Mouse (Mus musculus) cerebellum, adult 8-10 months (tissue): Measurements from ENCODE around the gene Clstn3.
"Not testable (repeated sequence)": the region's sequence is repeated elsewhere in the genome, so short reads cannot be mapped to it uniquely, and the experiment has no call there.

ENCODE experiments used
- DNase-seq: peaks from one replicate; pipeline ENCODE4 v3.0.0; 2022

The Clstn3 gene

GRCm38 (mm10) chr6:124448186-124448852, 16.3 kb downstream of the Clstn3 start:
- no peak for DNase-seq

GRCm38 (mm10) chr6:124447356-124447755, 17.2 kb downstream of the Clstn3 start:
- no peak for DNase-seq

GRCm38 (mm10) chr6:124446459-124446858, 18.1 kb downstream of the Clstn3 start:
- DNase-seq: no peak

DNA sequence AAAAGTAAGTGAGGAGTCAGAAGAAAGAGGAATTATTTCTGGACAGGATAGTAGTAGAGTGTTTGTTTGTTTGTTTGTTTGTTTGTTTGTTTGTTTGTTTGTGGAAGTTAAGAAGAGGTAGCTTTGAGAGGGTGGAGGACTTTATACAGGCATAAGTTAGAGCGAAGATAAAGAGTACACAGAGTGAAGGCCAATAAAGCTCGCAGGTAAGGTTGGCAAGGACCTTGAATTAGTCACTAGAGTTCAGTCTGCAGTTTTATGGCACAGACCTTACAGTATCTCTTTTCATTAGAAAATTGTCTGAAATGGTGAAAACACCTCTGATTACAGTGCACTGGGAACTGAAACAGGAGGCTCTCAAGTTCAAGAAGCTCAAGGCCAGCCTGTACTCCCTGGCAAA, 18.6 kb downstream of the Clstn3 start:
- DNase-seq: no peak

DNA sequence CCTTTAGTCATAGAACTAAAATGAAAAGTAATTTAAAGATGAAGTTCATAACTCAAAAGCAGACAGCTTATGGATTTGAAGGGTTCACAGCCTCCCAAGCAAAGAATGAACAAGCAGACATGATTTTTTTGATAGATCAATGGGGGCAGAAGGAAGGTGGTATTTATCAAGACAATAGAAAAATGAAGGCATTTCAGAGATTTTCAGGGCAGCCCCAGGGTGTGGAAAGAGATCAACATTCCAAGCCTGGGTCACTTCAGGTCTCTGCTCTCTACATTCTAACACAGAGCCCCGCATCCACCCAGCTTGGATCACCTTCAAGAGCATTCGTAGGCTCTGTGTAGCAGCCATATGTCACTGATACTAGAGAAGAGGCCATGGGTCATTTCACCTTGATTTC, 21.3 kb downstream of the Clstn3 start:
- DNase-seq: no peak

DNA sequence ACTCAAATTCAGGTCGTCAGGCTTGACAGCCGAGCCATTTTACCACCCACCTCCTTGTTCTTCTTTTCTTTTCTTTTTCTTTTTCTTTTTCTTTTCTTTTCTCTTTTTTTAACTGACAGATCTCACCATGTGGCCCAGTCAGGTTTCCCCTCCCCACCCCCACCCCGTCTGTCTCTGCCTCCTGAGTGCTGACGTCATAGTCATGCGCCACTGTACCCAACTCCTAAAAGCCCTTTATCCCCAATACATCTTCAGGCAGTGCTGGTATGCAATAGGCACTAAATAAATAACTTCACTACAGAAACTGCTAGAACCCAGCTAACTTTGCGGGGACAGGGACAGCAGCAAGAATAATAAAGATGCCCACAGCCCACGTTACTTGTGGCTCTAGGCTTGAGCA, 28.3 kb downstream of the Clstn3 start:
- no peak for DNase-seq

- DNase-seq: no peak
Observed at GRCm38 (mm10) chr6:124435173-124435572, 29.4 kb downstream of the Clstn3 start.

- DNase-seq: no peak
Observed at GRCm38 (mm10) chr6:124433688-124434324, 30.8 kb downstream of the Clstn3 start.

GRCm38 (mm10) chr6:124430784-124431495, 33.7 kb downstream of the Clstn3 start:
- DNase-seq: no peak

- no peak for DNase-seq
Observed at GRCm38 (mm10) chr6:124430379-124430778, 34.2 kb downstream of the Clstn3 start.

GRCm38 (mm10) chr6:124427791-124428576, 36.6 kb downstream of the Clstn3 start:
- DNase-seq: no peak

GRCm38 (mm10) chr6:124427289-124427688, 37.3 kb downstream of the Clstn3 start:
- DNase-seq: no peak

DNA sequence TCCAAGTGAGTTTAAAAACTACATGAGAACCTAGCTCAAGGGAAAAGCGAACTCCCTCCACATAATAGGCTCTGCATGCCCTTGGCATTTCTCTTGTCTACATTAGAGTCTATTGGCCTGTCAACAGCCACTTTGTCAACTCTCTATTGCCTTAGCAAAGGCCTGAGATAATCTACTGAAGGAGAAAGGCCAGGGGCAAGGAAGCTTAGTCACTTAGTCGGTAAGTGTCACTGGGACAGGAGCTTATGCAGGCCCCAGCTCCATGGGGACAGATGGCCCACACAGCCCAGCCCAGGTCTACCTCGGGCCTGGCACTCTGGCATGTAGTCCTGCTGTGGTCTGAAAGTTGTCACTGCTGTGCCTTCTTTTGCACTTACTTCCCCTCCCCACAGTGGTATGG, 38.0 kb downstream of the Clstn3 start:
- DNase-seq: no peak

DNA sequence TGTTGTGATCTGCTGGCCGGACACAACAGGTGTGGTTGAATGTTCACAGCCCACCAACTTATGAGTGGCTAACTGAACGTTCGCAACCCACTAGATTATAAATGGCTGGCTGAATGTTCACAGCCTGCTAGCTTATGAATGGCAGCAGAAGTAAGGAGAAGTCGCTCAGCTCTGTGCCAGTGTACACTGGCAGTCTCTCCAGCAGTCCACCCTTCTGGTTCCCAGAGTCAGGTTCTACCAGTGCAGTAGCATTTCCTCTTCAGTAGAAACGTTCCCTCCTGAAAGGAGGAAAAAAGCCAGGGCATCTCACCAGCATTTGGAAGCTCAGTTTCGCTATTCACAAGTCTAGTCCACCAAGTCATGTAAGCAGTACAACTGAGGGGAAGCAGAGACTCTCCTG, 39.1 kb downstream of the Clstn3 start:
- no peak for DNase-seq

- DNase-seq: not testable (repeated sequence)
Observed at GRCm38 (mm10) chr6:124425042-124425441, 39.6 kb downstream of the Clstn3 start.

- DNase-seq: no peak
Observed at GRCm38 (mm10) chr6:124424068-124424498, 40.5 kb downstream of the Clstn3 start.

DNA sequence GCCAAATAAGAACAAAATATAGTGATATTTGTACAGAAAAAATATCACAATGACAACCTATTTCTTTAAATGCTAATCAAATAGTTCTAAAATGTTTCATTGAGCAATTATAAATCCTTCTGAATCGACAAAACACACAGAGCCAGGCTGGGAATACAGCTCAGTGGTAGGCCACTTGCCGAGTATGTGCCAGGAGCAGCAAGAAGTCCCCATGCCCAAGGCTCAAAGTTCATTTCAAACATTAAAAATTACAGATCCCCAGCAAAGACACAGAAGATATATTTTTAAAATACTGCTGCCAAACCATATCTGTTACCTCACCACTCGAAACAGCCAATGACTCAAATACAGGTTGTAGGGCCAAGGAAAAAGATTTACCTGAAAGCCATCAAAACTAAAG, 45.9 kb downstream of the Clstn3 start:
- no peak for DNase-seq

- peak; percentile 92 for DNase-seq
Observed at GRCm38 (mm10) chr6:124415347-124416088, 49.1 kb downstream of the Clstn3 start.

DNA sequence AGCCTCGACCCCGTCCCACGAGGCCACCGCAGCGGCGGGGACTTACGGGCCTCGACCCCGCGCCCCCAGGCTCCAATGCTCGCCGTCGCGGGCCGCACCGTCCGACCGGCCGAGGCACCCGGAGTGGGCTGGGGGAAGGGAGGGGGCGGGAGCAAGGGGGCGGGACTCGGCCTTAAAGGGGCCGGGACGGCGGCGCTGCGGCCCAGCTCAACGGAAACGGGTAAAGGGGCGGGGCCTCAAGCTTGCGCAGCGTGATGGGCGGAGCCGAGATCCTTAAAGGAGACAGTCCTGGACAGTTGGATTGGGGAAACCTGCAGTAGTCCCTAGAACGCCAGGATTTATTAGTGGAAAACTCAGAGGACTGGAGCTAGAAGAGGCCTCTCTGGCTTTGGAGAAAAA, 49.7 kb downstream of the Clstn3 start, which contains the start of gene Pex5:
Gene Pex5 (minus strand): TSS at position 141 of the 399 bp plus-strand sequence.
- peak; percentile 95 for DNase-seq

- DNase-seq: peak; percentile 65
Observed at GRCm38 (mm10) chr6:124414150-124414926, 50.3 kb downstream of the Clstn3 start.

- no peak for DNase-seq
Observed at GRCm38 (mm10) chr6:124413770-124414149, 50.8 kb downstream of the Clstn3 start.

GRCm38 (mm10) chr6:124408355-124408754, 56.2 kb downstream of the Clstn3 start:
- DNase-seq: no peak
